Mouse (Mus musculus) thymus, postnatal 14 days (tissue): Measurements from ENCODE around the gene Anapc11.

ENCODE experiments used
- DNase-seq: peaks from one replicate; pipeline ENCODE4 v3.0.0; 2021

Anapc11 gene

DNA sequence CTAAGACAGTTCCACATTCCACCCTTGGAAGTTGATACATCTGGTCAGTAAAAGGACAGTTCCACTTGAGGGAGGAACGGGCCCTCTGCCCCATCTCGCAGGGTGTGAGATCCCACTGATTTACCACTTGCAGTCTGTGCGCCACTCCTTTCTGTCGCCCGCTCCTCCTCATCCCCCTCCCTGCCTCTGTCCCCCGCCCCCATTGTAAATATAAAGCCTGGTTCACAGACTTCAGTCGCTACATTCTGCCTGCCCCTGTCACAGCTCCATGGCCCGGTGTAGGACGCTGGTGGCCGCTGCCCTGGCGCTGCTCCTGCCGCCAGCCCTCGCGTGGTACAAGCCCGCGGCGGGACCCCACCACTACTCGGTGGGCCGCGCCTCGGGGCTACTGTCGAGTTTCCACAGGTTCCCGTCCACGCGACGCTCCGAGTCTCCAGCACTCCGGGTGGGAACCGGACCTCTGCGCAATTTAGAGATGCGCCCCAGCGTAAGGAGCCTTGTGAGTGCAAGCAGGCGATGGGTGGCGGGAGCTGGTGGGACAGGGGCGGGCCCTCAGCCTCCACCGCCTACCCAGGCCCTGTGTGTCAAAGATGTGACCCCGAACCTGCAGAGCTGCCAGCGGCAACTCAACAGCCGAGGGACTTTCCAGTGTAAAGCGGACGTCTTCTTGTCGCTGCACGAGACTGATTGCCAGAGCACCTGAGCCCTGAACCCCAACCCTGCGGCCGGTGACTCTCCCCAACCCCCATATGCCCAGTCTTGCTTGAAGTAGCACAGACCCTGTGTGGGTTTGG lies 10.2 kb downstream of the Anapc11 start, which contains the start of gene Npb:
Npb (plus strand) TSS at position 237 of the 794 bp plus-strand sequence.
- no peak for DNase-seq

DNA sequence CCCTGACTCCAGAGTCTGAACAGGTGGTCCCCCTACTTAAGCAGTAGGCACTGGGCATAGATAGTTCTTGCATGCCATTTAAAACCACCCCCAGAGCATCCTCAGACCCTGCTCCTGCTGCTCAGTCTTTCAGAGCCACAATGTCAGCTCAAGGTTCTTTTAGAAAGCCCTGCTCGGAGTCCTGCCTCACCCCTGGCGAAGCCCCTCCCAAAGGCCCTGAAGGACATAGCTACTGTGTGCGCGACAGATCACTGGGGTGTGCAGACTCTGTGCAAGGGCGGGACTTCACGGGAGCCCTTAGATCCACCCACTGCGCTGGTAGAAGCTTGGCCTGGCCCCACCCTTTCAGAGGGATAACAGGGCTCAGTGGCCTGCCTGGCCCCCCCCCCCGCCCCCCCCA lies 11.0 kb downstream of the Anapc11 start:
- no peak for DNase-seq

DNA sequence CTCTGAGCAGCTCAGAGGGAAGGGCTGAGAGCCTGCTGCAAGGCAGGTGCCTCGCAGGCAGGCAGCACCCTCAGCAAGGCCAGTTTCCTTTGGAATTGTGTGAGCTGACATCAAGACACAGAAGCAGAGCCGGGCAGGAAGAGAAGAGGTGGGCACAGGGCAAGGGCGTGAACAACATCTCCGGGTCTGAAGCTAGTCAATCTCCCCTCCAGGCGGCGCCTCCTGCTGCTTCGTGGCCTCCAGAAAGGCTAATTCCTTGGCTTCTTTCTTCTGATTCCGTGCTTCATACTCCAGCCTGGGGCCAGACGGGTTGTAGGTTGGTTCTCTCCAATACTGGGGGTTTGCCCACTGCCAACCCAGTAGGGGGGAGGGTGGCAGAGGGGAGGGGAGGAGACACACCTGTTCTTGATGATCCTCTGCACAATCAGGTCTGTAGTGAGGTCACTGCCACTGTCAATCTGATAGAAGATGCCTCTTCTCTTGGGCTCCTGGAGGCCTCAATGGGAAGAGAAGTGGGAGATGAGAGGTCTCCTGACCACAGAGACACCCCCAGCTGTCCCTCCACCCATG lies 12.3 kb downstream of the Anapc11 start:
- DNase-seq: no peak

DNA sequence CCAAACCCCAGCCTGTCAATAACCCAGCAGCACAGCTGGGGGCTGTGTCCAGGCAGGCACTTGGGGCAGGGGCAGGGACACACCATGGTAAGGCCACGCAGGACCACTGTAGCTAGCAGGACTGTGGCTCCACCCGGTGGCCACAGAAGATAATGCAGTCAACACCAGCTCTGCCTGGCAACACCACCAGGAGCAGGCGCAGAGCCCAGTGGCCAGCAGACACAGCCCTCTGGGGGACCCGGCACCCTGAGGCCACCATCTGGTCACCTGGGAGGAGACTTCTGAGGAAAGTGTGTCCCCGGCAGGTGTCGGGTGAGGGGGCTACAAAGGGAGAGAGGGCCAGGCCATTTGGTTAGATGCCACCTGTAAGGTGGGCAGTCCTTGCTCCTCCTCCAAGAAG lies 14.5 kb downstream of the Anapc11 start:
- DNase-seq: peak; percentile 83

DNA sequence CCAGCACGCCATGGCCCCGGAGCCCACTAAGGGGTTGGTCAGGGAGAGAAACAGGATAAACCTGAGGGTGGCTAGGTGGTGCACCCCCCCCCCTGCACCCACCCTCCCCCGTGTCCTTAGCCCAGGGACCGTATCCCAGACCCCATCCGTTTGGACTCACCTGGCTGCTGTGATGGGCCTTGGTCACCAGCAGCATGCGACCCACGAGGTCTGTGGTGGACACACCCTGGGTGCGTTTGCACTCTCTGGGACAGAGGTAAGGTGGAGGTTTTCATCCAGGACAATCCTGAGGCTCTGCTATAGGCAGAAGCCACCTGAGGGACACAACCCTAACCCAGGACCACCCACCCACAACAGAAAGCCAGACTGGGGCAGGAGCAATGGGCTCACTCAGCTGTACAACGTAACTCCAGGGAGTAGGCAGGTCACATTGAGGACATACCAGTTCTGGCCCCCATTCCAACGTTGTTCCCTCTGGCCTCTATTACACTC lies 15.3 kb downstream of the Anapc11 start:
- no peak for DNase-seq

DNA sequence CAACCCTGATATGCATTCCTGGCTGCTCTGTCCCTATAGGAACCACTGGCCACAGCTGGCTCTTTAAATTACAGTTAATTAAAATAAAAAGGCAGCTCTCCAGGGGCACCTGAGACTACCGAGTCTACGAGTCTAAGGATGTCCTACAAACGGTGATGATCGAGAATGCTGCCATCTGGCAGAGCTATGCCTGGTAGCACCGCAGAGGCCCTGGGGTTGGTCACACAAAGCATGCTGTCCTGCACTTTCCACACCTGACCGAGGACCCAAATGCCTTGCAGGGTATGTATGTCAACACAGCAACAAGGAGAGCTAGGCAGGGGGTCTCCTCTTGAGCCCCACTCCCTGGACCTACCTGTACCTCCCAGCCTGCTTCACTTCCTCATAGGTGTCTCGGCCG lies 15.8 kb downstream of the Anapc11 start:
- DNase-seq: no peak

DNA sequence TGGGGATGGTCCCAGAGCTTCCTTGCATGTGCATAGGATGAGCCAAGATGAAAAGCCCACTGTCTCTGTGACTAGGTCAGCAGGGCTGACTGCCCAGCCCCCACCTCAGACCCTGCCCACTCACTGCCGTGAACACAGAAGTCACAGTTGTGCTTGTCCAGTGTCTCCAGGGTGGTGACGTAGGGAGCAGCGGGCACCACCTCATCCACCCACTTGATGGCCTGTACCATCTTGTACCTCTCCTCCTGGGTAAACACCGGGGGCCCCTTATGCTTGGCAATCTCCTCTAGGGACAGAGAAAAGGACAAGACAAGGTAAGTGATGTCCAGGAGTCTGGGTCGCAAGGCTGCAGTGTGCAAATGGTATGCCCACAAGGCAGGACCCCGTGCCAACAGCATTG lies 16.9 kb downstream of the Anapc11 start:
- no peak for DNase-seq

DNA sequence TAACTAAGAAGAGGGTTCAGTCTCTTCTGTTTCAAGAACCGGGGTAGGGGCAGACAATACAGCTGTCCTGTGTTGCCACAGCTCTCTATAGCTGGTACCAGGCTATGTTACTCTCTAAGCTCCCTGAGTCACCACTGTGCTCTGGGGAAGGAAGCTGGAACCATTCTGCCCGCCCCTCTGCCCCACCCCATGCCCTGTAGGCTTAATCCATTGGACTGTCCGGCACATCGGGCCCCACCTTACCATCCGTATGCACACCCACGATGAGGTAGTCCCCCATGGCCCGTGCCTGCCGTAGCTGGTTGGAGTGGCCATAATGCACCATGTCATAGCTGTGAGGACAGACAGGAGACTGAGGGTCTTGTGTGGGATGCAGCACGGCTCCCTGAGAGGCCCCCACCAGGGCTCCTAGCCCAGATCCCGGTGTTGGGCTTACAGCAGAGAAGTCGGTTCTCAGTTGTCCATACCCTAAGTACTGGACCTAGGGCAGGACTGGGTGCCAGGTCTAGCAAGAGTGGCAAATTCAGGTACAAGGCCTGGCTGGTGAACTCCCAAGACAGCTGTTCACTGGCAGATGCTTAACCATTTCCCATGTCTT lies 17.5 kb downstream of the Anapc11 start:
- no peak for DNase-seq

DNA sequence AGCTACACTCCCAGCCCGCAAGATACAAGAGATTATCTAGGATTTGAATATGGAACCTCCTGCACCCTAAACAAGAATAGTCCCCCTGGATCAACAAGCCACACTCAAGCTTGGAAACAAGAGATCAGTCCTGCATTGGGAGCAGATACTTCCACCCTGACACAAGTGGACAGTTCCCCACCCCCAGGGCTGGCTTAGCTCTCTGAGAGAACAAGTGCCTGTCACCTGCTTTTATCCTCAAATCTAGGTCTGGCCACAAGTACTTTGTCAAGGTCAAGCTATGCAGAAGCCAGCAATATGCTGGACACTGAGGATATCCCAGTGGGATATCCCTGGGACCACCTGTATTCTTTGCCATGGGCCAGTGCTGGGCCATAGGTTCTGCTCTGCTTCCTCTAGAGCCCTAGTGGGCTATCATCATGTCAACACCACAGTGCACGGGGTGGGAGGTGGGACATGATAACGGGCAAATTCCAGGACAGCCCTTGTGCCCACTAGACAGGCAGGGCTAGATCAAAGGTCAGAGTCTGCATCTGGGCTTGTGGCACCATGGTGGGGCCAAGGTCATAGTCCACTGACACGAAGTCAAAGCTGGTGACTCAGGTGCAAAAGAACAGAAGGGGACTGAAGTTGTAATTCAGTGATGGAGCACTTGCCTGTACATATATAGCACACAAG lies 18.5 kb downstream of the Anapc11 start:
- DNase-seq: no peak

DNA sequence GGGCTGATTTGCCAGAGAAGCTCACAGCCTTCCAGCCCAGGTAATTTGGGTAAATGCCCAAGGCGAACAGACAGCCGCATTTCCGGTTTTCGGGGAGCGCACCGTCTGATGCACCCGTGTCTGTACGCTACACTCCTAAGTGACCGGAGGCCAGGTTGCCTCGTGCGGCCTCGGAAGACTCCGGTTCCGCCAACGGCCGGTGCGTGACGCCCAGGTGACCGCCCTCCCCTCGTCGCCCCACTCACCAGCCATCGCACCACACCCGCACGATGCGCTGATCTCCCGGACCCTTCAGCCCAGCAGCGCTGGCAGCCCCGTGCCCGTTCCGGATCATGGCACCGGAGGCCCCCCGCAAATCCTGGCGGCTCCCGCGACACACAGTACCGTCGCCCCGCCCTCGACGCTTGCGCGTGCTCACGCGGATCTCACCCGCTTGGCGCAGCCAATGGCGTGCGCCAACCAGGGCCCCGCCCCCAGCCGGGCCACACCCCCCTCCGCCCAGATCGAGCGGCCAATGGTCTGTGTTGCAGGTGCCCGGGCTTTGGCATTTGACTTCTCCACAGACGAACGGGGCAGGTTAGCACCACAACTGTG lies 19.4 kb downstream of the Anapc11 start, which contains the start of gene Pcyt2:
Pcyt2 (minus strand) TSS at position 418 of the 594 bp plus-strand sequence.
- peak; percentile 96 for DNase-seq

DNA sequence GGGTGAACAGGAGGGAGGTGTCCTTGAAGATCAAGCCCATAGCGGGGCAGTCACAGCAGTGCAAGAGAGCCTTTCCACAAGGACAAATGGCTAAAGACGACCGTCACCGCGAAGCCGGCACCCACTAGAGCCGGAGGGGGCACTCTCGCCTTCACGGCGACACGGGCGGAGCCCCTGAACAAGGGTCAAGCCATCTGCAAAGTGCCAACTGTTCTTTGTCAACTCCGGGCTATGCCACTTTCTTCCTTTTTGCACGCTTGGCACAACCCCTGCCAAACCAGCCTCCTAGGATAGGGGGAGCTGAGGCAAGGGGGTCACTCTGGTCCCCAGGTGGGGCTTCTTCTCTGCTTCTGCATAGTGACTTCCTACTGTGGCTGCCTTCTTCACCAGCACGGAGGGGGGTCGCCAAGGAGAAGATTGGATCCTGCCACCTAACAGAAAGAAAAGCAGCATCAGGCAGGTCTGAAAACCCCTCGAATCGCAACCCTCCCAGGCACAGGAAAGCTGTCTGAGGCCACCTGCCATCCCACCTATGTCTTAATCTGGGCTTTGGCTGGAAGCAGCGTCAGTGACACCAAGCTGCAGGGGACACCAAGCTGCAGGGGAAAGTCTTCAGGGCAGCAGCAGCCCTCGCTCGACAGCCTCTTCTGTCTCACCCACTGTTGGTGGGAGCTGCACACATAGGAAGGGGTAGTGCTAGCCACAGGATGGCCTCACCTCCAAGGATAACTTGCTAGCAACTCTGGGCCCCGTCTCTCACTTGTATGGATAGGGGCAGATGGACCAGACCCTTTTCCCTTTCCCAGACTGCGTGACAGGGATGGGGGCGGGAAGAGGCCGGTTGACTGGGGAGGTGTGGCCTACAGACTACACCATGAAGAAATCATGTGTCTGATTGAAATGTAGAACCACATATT lies 20.7 kb downstream of the Anapc11 start:
- DNase-seq: no peak

DNA sequence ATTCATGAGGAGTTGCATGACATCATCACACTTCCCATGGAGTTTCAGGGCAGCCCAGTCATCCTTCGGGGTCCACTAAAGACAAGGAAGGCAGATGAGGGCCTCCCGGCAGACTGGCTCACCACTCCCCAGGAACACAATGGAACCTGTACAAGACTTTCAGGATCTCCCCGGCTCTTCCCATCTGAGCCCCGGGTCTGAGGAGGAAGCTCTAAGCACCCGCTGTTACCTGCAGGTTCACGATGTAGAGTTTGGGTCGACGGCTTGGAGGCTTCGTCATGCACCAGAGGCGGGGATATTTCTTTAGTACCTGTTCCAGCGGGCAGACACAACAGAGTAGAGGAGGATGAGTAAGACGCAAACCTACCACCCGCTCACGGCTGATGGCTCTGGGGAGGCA lies 22.0 kb downstream of the Anapc11 start:
- DNase-seq: no peak

DNA sequence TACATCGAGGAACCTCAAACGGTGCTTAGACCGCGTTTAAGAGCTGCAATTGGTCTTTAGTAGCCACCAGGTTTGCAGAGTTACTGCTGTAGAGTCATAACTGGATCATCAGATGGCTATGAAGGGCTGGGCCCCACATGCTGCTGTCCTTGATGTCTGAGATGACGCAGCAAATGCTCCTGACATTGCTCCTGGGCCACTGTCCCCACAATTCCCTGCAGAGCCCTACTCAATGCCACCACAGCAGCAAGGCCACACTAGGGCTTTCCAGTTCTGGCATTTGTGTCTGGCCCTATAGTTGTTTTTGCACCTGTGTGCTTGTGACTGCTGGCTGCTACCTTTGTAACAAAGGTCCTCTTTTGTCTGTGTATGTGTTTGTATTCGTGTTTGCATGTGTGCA lies 24.6 kb downstream of the Anapc11 start:
- no peak for DNase-seq

DNA sequence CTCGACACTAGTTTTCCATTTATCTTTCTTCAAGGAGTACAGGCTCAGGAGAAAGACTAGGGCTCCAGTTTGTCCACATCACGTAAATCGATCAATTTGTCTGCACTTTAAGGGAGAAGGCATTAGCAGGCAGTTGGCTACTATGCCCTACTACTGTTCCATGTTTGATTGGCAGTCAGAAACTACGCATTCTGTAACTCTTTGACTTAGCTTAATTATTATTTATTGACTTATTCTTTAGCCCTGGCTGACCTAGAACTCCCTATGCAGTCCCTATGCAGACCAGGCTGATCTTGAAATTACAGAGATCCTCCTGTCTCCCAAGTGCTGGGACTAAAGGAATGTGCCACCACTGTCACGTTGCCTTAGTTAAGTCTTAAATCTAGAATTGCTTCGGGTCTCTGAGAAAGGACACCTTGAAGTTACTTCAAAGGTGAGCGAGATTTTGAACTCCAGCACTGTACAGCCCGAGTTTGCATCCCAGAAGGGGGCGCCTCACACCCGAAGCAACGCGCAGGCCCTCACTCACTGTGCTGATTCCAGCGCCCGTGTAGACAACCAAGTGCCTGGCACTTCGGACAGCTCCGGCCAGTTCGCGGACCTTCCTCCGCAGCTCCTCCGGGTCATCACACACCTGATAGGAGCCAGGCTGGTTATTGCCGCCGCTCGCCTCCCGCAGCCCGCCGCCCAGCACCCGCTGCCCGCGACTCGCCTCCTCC lies 25.9 kb downstream of the Anapc11 start:
- DNase-seq: peak; percentile 86

DNA sequence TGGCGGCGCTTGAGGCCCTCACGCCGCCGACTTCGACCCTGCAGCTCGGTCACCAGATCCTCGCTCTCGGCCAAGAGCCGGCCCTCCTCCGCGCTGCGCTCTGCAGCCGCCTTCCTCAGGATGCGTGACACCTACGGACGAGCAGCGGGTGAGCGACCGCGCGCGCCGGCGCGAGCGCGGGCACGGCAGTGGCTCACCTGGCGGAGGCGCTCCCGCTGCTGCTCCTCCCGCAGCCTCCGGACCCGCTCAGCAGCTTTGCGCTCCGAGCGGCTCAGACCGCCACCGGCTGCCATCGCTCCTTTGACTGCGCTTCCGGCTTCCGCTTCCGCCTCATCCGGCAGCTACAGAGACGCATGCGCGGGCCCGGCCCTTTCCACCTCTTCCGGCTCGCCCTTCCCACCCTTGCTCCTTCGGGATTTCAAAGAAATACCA lies 26.5 kb downstream of the Anapc11 start:
- DNase-seq: peak; percentile 92

DNA sequence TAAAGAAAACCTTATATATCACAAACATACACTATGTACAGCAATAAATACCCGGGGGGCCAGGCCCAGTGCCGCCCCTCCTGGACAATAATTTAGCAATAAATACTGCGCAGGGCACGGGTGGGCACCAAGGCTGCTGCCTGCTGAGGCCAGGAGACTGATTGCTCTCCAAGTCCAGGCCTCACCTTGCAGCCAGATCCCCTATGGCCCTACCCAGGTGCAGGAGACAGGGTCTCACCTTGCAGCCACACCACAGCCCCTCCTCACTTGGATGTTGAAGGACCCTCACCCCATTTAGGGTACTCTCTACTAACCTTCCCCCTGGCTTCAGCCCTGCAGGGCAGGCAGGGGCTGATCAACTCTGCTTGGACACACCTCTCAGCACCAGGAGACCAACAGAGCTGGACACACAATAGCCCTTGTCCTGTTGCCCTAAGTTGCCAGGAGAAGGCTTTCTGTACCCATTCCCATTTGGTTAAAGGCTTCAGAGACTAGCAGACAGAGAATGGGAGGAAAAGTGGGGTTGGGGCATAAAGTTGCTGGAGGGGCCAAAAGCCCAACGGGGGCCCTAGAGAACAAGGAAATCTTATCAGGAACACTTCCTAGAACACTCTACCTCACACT lies 27.0 kb downstream of the Anapc11 start, which contains the start of gene Sirt7:
Sirt7 (minus strand) TSS at position 89 of the 624 bp plus-strand sequence.
- DNase-seq: no peak

DNA sequence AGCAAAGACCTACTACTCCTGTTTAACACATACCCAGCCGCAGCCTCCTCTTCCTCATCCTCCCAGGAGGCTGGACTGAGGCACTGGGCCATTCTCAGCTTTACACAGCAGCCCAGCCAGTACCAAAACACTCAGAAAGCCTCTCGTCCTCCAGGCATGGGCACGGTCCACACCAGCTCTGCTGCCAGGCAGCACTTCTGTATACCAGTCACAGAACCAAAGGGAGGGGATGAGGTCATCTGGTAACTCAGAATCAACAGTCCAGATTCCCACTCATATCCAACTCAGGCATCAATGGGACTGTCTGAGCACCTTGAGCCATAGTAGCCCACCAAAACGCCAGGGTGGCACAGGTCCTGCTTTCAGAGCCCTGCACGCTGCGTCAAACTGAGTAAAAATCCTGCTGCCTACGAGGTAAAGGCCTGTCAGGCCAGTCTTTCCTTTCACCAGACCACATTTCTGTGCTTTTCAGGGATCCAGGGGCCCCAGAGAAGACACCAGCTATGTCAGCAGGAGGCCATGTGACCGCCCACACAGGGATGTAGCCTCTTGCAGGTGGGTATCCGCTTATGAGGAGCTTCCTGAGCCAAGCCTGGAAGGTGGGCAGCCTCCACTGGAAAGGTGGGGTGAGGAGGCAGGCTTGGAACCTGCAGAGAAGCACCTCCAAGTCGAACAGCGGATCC lies 28.7 kb downstream of the Anapc11 start:
- no peak for DNase-seq

DNA sequence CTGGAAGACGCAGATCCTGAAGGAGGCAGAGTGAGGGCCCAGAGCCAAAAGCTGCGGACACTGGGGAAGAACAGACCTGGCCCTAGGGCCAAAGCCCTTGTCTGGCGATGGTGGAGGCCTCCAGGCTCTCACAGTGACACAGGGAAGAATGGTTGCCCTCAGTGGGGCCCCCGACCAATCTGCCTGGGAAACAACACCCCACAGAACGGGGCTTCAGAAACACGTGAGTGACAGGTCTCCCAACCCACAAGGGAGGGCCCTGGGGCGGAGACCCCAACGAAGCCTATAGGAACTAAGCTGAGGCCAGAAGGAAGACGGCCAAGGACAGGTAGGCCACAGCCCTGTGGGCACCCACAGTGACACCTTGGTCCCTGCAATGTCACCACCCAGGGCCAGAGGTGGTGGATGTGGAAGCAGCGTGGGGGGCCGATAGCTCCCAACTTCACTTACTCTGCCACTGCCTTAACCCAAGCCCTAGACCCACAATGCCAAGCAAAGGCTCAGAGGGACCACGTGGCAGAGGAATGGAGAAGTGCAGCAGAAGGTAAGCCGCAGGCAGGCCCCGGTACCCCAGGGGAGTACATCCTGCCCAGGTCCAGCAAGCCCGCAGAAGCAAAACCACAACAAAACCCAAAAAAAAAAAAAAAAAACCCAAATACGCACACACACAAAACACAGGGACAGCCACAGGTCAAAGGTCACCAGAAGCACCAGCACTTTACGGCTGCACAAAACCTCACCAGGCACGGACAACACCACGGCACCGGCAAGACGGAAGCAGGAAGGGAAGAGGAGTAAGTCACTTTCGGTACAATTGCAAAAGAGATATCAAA lies 29.5 kb downstream of the Anapc11 start:
- DNase-seq: peak; percentile 77
